Mouse (Mus musculus) limb, embryonic 14.5 days (tissue): Measurements from ENCODE around the gene Vmn2r17. TPM values are rescaled to one million over a fixed set of nuclear protein-coding genes. Genes with fewer than 3 reads are reported as not detected.

ENCODE experiments used
- ATAC-seq: fragments of 200-750 bp; cut with Nextera tagmentation; 2 replicates; pipeline ENCODE4 v1.8.0; 2017; ENCODE audit warnings: low read depth, moderate number of reproducible peaks, moderate TSS enrichment; ENCODE audit not compliant: low FRiP score
- DNase-seq: peaks from one replicate; pipeline ENCODE4 v3.0.0-alpha.2; 2015; ENCODE audit warnings: low spot score
- H3K27ac ChIP-seq: fragments of 300-500 bp; sonication (generic); replicated peaks from 2 replicates; pipeline ENCODE4 v1.5.1; 2014; ENCODE audit warnings: low read depth, mild to moderate bottlenecking, low read length, moderate library complexity, mixed read lengths
- H3K27me3 ChIP-seq: fragments of 300-500 bp; sonication (generic); 2 replicates; pipeline ENCODE4 v1.6.1; 2014; ENCODE audit warnings: low read length, mixed read lengths; ENCODE audit not compliant: control insufficient read depth, insufficient read depth
- H3K36me3 ChIP-seq: fragments of 300-500 bp; sonication (generic); 2 replicates; pipeline ENCODE4 v1.6.1; 2014; ENCODE audit warnings: mild to moderate bottlenecking, low read length, moderate library complexity, mixed read lengths; ENCODE audit not compliant: control insufficient read depth, insufficient read depth
- H3K4me1 ChIP-seq: fragments of 300-500 bp; sonication (generic); 2 replicates; pipeline ENCODE4 v1.6.1; 2014; ENCODE audit warnings: antibody characterized with exemption, low read length, mixed read lengths; ENCODE audit not compliant: control insufficient read depth, insufficient read depth
- H3K4me2 ChIP-seq: fragments of 300-500 bp; sonication (generic); replicated peaks from 2 replicates; pipeline ENCODE4 v1.6.1; 2014; ENCODE audit warnings: low read depth, mild to moderate bottlenecking, low read length, moderate library complexity; ENCODE audit not compliant: severe bottlenecking
- H3K4me3 ChIP-seq: fragments of 300-500 bp; sonication (generic); replicated peaks from 2 replicates; pipeline ENCODE4 v1.5.1; 2014; ENCODE audit warnings: low read length
- H3K9ac ChIP-seq: fragments of 300-500 bp; sonication (generic); 2 replicates; pipeline ENCODE4 v1.6.1; 2014; ENCODE audit warnings: mild to moderate bottlenecking, low read depth, low read length, moderate library complexity; ENCODE audit not compliant: severe bottlenecking
- H3K9me3 ChIP-seq: fragments of 300-500 bp; sonication (generic); 2 replicates; pipeline ENCODE4 v1.6.1; 2016; ENCODE audit warnings: low read length; ENCODE audit not compliant: control insufficient read depth
- POLR2A ChIP-seq: fragments of 200-500 bp; IDR thresholded peaks from 2 replicates; pipeline ENCODE4 v1.8.0; 2012; ENCODE audit warnings: inconsistent platforms, mild to moderate bottlenecking, moderate library complexity, borderline replicate concordance; ENCODE audit not compliant: insufficient read depth, insufficient read length; ENCODE audit errors: extremely low read depth
- WGBS: fragments of 180-500 bp; shearing (Covaris S2); extraction: QIAGEN DNeasy Blood & Tissue Kit; methylation state at CpG from one replicate; pipeline ENCODE4 v1.1.7; 2014; 5-methylcytosine and 5-hydroxymethylcytosine counted together
- polyA plus RNA-seq, 2 experiments: library from polyadenylated mRNA; depleted of rRNA in 1 of 2; stranded (reverse) in 1 of 2; unstranded in 1 of 2; fragments of >200 nt; fragmentation: Nextera tagmentation in 1 of 2; extraction: Ambion mirVana in 1 of 2; gene quantifications; 2 replicates each; pipeline versions ENCODE4 v1.2.1 to v1.2.3; 2012 to 2014

Vmn2r17 gene
- polyA plus RNA-seq (2012; rRNA removed) = not detected in 2 replicates
- polyA plus RNA-seq (2014; fragmentation: Nextera tagmentation; extraction: Ambion mirVana) = not detected in 2 replicates

DNA sequence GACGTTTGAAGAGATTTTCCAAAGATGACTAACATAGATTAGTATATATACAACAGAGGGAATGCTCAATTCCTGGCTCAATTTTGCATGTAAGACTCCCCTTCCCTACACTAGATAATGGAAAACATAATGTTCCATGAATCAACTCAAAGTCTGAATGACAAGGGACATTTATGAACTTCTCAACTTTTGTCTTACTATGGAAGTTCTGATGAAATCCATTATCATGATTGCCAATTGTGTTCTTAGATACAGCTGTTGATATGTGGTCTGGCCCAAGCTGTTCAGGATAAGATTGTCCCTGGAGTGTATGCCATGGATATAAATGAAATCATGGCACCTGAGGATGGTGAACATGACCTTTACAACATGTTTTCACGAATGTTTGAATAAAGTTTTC lies at the start of gene Vmn2r17:
Vmn2r17 (plus strand) TSS at position 301 of the 400 bp plus-strand sequence.
- no peaks in the 10 kb centered on the region for H3K4me1 ChIP-seq
- no peaks in the 10 kb centered on the region for H3K36me3 ChIP-seq
- ATAC-seq = no peak
- DNase-seq = no peak
- no peak within 1 kb of the TSS for H3K27ac ChIP-seq
- 59% methylated on average over 2 of the region's 2 CpGs for WGBS
- no peaks in the 10 kb centered on the region for H3K9me3 ChIP-seq
- H3K4me3 ChIP-seq = no peak within 1 kb of the TSS
- H3K27me3 ChIP-seq = no peaks in the 10 kb centered on the region
- no peak for TF ChIP-seq POLR2A
- no peak within 1 kb of the TSS for H3K9ac ChIP-seq
- H3K4me2 ChIP-seq = no peak within 1 kb of the TSS

- H3K9ac ChIP-seq = no peak overlapping the region
- no peak overlapping the region for H3K27ac ChIP-seq
- 21% methylated on average over 19 of the region's 21 CpGs for WGBS
- no peak overlapping the region for H3K4me2 ChIP-seq
- ATAC-seq = no peak
- no peaks in the 10 kb centered on the region for H3K4me1 ChIP-seq
- H3K4me3 ChIP-seq = peak overlapping the region; percentile 19
- H3K36me3 ChIP-seq = no peaks in the 10 kb centered on the region
- H3K27me3 ChIP-seq = no peaks in the 10 kb centered on the region
- DNase-seq = peak; percentile 3
- TF ChIP-seq POLR2A = no peak
- peaks cover 4% of the 10 kb centered on the region; the same call in 1 of the 2 replicates for H3K9me3 ChIP-seq
Measured at GRCm38 (mm10) chr5:109466576-109467506, 47.4 kb downstream of the Vmn2r17 start.

- Histone ChIP-seq H3K36me3 (no peaks in the 10 kb centered on the region), H3K4me3 (no peak overlapping the region), H3K4me1 (no peaks in the 10 kb centered on the region), H3K27me3 (no peaks in the 10 kb centered on the region), H3K9ac (no peak overlapping the region), H3K27ac (no peak overlapping the region), H3K9me3 (no peaks in the 10 kb centered on the region), H3K4me2 (no peak overlapping the region)
- DNase-seq = peak; percentile 3
- TF ChIP-seq POLR2A = no peak
- WGBS = 15% methylated on average over 1 of the region's 1 CpGs
- no peak for ATAC-seq
Measured at GRCm38 (mm10) chr5:109506729-109507128, 87.2 kb downstream of the Vmn2r17 start.

Other genes starting within 250 kb of the Vmn2r17 start
- not detected in 2 replicates for gene Vmn2r13, start 227.5 kb upstream of the Vmn2r17 start, polyA plus RNA-seq (2012; rRNA removed)
- not detected in 2 replicates for gene Vmn2r13, start 227.5 kb upstream of the Vmn2r17 start, polyA plus RNA-seq (2014; fragmentation: Nextera tagmentation; extraction: Ambion mirVana)
- gene Vmn2r14, start 195.0 kb upstream of the Vmn2r17 start, polyA plus RNA-seq (2012; rRNA removed) = not detected in 2 replicates
- not detected in 2 replicates for gene Vmn2r14, start 195.0 kb upstream of the Vmn2r17 start, polyA plus RNA-seq (2014; fragmentation: Nextera tagmentation; extraction: Ambion mirVana)
- gene Vmn2r15, start 122.0 kb upstream of the Vmn2r17 start, polyA plus RNA-seq (2012; rRNA removed) = not detected in 2 replicates
- gene Vmn2r15, start 122.0 kb upstream of the Vmn2r17 start, polyA plus RNA-seq (2014; fragmentation: Nextera tagmentation; extraction: Ambion mirVana) = not detected in 2 replicates
- not detected in 2 replicates for gene Vmn2r16, start 89.5 kb upstream of the Vmn2r17 start, polyA plus RNA-seq (2012; rRNA removed)
- gene Vmn2r16, start 89.5 kb upstream of the Vmn2r17 start, polyA plus RNA-seq (2014; fragmentation: Nextera tagmentation; extraction: Ambion mirVana) = not detected in 2 replicates
- gene Crlf2, start 139.3 kb downstream of the Vmn2r17 start, polyA plus RNA-seq (2012; rRNA removed) = 22.1 and 35.5 TPM in 2 replicates
- gene Crlf2, start 139.3 kb downstream of the Vmn2r17 start, polyA plus RNA-seq (2014; fragmentation: Nextera tagmentation; extraction: Ambion mirVana) = 9.1 and 11.0 TPM in 2 replicates